Mouse (Mus musculus) left cerebral cortex, adult 9 months (tissue): ENCODE results near the gene Dclk2.
A peak's percentile ranks its signal among the peaks of the same experiment; 100 is the strongest.

ENCODE experiments used
- DNase-seq, 2 experiments: peaks; one replicate each; pipeline ENCODE4 v3.0.0; 2022; ENCODE audit warnings: low spot score in 2 of 2

Dclk2 gene

DNA sequence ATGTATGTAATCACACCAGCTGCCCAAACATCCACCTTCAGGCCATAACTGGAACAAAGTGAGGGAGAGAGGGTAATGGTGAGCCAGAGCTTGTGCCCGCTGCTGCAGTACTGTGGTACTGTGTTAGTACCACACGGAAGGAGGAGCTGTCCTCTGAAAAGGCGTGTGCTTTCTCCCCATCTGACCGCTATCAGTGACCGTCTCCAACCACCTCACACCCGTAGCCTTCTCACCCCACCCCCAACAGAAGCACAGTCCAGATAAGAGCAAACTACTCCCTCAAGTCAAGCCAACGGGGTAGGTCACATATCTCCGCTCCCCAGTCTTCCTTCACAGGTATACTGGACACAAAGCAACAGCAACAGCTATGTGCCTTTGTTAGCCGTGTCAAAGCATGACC, 121.6 kb downstream of the Dclk2 start:
- no peak for DNase-seq

DNA sequence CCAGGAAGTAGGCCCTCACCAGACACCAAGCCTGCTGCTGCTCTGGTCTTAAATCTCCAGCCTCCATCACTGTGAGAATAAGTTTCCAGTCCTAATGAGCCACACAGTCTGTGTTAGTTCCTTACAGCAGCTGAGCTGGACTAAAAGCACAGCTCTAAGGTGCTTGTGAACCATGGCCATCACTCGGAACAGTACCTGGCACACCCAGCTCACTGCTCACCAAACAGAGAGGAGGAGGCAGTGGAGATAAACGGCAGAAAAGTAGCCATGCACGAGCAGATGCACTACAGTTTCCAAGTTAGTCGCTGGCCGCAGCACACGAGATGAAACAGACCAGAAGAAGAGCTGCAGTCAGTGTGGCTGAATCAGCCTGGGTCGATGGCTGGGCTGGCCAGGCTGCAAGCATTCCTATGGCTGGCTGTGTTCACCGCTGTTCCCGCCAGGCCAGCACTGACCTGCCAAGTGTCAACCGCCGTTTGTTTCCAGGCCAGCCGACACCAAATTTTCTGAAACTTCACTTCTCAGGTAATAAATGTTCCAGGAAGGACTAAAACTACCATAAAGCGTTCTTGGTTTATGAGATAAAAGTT, 122.7 kb downstream of the Dclk2 start:
- no peak for DNase-seq

DNA sequence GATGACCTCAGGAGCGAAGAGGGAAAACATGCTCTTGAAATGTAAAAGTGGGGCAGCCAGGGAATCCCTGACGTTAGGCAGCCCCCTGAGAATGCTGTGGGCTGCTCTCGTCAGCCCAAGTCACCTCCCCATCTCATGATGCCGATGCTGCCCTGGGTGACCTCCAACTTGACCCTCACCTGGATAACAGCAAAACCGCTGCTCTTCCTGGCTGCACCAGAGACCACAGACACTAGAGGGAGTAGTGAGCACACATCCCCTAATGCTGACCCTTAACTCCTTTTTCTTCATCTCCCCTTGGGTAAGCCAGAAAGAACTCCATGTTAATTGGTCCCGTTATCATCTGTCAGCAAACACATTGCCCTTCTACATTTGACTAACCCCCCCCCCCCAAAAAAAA, 123.9 kb downstream of the Dclk2 start:
- no peak for DNase-seq

DNA sequence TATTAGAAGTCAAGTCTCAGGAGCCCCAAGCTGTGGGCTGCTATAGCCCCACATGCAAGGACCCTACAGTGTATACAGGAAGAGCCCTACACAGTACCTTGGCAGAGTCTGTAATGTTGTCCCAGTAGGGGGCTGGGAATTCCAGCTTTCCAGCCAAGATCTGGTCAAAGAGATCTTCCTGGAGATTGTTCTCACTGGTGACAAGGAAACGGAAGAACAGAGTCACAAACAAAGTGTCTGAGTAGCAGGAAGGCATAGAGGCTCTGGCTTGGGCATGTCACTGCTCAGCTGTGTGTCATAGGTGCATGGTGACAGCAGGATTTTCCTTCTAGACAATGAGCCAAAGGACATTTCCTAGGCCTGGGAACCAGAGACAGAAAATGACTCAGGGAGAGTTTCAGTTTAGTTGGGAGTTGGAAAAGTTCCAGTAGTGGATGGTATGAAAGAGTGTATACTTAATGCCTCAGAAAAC, 126.9 kb downstream of the Dclk2 start:
- no peak for DNase-seq

DNA sequence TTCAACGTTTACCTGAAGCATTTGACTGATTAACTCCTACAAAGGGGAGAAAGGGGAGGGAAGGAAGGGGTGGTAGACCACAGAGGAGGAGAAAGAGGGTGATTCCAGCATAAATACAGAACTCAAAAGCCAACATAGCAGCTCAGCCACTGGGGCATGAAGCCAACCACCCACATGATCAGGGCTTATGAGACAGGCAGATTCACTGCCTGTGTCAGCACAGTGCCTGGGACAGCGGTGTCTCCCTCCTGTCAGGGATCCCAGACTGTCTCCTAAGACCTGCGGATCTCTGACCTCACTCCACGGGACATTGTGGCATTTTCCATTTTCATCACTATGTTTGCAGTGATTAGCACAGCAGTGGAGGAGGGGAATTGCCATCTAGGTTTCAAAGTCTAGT, 127.4 kb downstream of the Dclk2 start:
- DNase-seq: no peak

DNA sequence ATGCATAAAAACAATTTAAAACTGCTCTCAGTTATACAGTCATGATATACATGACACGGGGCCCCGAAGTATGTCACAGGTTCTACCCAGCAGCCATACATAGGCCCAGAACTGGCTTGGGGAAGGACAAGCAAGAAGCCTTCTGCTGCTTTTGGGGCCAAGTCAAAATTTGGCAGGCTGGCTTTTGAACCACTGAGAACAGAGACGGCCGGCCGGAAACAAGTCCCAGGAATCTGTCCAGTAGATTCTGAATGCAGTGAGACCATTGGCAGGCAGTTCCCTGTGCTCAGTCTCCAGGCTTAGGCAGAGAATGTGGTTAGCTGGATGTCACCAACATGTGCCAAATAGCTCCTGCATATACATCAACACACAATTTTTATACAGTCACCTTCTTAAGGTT, 130.9 kb downstream of the Dclk2 start:
- no peak for DNase-seq

DNA sequence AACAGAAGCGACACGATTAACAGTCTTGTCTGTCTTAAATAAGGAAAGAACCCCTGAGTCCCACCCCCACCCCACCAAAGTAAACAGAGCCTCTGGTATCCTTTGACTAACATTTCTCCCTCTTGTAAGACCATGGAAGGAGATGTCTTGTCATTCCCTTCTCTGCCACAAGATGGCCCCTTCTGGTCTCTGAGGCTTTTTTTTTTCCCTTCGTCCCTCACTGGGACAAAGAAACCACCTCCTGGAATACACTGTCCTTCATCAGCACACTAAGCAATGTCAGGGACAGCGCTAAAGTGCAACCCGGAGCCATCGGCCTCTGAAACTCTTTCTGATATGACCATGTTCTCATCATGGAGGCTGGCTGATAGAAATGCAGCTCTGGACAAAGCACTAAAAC, 131.9 kb downstream of the Dclk2 start:
- DNase-seq: peak in 1 of 2 experiments; percentile 84

DNA sequence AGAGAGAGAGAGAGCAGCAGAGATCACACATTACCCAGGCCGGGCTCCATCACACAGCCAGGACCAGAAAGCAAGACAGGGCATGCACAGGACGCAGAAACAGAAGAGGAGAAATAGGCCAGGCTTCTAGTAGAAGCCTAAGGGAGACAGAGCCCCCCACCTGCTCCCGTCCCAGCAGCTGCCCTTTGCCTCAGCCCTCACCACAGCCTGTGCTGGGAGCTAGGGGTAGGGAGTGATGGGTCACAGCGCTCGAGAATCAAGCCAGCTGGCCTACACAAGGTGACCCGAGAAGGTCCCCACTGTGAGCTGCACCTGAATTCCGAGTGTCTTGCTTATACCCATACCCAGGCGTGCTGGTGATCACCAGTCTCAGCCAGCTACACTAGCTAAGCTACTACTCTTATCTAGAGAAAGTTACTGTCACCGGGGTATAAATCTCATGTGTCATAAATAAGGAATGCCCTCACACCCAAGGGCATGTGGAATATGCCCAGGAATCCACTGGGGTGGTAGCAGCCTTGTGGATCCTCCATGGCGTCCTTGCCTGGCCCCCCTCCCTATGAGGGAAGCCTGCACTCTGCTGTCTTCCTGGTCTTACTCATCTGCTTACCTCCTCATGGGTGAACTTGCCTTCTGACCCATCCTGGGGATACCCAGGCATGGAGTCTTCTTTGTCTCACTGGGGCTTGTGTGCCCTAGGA, 133.1 kb downstream of the Dclk2 start:
- no peak for DNase-seq

DNA sequence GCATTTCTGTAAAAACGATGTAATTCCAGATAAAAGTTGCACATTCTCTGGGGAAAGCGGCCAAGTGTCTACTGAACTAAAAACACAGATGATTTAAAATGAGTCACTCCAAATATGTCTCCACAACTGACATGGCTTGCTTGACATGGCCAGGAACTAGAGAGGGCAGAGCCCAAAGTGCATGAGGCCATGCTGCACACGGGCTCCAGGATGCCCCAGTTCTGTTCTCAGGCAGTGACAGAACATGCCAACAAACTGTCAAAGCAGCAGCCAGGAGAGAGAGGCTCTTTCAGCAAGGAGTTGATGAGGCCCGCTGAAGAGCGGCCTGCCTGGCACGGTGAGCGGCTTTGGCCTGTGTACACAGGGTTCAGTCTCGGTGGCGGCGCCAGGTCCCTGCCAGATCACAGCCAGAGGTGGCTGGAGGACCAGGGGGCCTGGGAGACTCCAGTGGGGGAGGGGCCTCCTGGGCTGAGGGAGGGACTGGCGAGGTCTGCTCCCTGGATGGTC, 133.8 kb downstream of the Dclk2 start:
- peak; percentile 43 to 69 for DNase-seq

DNA sequence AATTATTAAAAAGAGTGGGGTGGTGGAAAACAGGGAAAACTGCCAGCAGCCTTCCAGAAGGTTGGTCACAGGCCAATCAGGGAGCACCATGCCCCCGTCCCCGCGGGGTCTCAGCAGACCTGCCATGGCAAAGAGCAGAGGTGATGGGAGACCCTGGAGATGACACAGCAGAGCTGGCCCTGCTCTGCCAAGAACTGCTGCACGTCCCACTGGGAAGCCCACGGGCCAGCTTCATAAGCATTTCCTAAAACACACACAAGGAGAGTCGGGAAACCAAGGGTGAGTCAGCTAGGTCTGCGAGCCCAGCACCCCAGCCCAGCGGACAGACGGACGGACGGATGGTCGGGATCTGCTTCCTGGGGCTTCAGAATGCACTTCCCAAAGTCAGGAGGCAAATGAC, 134.4 kb downstream of the Dclk2 start:
- no peak for DNase-seq

DNA sequence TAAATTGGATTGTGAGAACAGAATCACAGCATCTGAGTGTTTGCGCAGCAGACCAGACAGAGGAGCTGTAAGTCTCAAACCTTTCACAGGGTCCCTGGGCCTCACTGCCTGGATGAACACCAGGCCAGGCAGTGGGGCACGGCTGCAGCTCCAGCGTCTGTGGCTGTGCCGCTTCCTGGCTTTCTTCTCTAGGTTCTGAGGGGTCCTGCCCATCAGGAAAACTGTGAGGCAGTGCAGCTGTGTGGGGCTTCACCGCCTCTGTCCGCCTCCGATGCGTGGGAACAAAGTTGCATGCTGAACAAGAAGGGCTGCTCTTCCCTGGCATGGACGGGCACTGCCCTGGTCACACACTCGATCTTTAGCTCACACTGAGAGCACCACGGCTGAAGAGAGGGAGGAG, 135.7 kb downstream of the Dclk2 start:
- DNase-seq: no peak

DNA sequence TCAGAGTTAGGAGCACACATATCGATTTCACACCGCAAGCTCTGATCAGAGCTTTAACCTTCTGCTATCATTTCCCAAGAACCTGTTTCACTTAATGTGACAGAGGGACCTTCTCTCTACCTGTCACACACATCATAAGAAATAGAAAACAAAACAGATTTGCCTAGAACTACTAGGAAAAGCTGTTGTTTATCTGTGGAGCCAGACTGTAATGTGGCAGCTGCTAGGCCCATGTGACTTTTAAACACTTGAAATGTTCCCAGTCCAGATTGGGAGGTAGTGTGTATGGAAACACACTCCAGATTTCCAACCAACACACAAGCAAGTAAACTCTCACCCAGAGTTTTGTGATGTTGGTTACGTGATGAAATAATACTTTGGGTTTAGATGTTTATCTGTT, 136.6 kb downstream of the Dclk2 start:
- DNase-seq: no peak

DNA sequence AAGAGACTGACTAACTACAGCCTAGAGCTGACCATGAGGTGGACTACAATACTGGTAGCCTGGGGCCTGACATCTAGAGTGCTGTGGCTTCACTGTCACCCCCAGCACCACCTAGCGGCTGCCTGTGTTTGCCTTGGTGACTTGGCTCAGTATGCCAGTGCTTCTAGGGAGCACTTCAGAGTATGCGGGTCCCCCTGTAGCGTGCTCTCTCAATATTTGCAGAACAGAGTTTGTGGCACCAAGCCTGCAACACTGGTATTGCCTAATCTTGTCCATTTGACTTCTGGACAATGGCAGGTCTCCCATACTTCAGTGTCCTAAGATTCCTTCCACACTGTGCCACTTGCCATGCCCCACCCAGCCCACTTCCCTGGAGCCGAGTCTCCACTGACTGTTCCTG, 140.9 kb downstream of the Dclk2 start:
- DNase-seq: no peak

DNA sequence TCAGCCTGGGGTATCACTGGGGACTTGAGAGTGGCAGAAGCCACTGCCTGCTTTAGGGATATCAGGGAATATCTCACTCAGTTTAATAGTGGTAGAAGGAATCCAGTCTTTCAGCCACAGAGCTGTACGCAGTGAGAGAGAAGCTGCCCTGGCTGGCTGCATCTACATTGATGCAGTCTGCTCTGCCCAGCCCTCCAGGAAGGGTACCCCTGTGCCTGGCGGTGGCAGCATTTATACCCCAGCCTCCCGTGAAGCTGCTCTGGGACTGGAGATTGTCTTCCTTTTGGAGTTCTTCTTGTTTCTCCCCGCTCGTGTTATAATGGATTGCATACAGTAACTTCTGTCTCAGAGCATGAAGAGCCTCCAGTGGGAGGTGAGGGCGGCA, 145.2 kb downstream of the Dclk2 start:
- no peak for DNase-seq

DNA sequence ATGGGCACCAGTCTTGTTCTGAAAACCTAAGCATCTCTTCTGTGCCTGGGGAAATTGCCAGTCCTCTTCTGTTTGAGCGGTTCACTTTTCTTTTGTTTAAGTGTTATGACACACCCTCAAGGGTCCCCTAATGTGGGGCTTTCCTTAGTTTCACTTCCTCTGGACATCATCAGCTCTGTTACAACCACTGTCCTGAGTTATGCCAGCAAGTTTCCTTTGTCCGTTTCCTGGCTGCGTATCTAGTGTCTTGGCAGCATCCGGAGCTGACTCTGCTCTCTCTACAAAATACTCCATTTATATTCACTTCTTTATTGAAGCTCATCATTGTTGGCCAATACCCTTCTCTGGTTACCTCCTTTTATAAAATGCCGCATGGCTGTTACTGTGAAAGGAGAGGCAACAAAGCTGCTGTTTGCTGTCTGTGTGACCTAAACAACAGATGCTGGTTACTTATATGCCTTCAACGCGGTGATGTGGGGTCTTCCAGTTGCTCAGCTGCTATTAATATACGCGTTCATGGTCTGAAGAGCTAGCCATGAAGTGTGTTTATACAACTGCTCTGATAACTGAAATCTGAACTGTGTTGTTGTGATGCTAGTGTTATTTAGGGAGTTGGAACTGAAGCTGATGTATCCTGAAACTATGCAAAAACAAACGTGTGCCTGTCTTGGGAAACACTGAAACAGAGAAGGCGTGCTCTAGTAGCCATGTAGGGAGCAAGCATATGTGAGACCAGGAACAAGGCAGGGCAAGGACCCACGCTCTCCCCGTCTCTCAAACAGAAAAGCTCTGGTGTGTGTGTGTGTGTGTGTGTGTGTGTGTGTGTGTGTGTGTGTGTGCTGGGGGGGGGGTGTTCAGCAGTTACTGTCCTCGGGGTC, 145.8 kb downstream of the Dclk2 start:
- no peak for DNase-seq

DNA sequence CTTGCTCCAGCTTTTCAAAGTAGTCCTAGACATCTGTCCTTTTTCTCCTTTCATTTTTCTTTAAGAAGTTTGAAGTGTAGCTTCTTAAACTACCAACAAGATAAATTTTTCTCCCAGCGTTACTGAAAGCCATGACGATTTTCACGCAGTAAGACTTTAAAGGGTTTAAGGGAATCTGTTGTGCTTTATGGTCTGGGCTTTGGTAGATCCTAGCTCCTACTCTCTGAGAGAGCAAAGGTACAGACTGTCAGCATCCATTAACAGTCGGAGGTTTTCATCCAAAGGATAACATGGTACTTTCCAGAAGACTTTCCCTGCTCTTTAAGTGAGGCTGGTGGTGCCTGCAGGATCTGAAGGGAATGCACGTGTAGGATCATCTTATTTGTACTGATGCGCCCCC, 151.7 kb downstream of the Dclk2 start:
- DNase-seq: no peak

DNA sequence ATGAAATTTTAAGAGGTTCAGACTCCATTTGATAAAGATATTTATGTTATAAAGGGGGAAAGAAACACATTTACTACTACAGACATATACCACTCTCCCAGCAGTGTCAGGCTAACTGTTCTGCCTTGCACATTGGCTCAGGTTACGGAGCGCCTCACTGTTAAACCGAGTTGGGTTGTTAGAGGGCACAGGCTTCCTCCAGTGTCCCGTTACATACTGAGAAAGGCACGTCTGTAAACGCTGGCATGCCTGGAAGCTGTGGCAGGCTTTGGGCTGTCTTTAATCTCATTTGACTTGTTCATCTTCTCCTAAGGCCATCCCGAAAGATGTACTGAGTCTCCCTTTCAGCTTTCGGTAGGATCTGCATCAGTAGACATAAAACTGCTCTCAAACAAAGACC, 152.1 kb downstream of the Dclk2 start:
- no peak for DNase-seq

DNA sequence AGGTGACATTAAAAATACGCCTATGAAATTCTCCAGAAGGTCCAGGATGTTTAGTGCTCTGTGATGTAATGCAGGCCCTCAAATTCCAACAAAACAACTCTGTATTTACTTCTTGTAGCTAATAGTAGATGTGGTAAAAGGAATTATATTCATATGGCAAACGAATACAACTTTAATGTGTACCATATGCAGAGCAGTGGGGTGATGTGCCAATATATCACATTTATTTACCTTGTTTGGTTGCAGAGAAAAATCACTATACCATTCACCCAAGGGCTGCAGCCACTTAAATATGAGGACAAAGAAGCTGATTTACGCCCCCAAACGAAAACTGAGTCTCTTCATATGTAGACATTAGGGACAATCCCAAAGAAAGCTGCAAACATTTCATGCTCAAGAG, 158.2 kb downstream of the Dclk2 start:
- no peak for DNase-seq

DNA sequence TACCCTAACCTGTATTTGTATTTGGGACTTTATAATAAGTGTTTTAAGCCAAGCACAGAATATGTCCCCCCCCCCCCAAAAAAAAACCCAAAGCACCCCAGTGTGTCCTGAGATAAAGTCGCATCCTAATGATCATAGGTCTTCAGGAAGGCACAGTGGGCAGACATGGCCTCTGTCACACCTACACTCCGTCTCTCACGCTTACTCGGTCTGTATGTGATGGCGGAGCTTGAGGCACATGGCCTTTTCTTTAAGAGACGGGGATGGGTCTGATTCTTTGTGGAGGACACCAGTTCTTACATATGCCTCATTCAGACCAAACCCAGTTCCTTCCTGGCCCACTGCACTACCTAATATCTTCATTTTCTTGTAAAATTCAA, 158.6 kb downstream of the Dclk2 start:
- no peak for DNase-seq

DNA sequence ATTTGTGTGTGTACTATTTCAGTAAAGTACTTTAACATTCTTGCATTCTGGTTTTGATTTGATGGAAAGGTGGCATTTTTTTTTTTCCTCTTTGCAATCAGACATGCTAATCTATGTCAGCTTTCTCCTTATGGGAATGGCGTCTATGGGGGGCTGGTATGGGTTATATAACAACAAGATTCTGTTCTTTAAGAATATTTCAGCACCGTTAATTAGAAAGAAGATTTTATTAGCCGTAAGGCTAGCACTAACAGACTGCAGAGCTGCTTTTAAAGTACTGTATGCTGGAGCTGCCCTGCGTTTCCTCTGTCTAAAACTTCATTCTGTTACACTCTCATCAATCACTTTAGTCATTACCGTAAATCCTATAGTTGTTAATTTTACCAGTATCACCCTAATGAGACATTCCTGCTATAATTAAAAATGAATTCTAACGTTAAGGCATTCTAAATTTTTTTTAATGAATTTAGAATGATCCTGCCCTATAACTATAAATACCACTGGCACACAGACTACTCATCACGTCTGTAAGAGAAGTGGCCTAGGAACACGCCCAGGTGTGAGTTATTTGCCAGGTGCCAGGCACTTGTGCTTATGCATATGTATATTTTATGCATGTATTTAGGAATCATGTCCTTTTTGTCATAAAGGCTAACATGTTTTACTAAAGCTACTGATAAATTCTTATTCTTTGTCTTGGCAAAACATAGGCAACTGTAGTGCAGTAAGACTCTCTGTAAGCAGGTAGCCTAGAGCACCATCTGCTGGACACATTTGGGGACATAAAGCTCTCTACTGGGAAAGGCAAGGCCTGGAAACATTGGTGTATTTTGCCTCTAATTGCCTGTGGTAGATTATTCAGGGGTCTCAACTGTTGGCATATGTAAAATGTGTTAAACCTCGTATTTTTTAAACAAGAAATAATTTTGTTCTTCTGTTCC, 159.3 kb downstream of the Dclk2 start:
- peak in 1 of 2 experiments; percentile 90 for DNase-seq

DNA sequence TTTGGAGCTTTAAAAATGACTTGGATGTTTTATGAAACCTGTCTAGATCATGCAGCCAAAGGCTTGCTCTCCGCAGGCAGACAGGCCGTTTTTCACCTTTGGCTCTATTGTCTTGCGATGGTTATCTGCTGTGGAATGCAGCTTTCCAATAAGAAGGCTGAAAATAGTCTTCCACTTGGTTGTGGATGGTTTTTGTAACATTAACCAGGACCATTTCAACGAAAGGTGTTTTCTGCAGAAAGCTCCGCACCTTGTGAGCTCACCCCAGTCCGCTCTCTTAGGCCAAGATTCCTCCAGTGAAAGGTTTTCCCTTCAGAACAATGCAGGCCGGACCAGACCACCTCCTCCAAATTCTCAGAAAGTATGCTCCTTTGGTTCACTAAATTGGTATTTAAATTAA, 160.2 kb downstream of the Dclk2 start:
- DNase-seq: no peak

DNA sequence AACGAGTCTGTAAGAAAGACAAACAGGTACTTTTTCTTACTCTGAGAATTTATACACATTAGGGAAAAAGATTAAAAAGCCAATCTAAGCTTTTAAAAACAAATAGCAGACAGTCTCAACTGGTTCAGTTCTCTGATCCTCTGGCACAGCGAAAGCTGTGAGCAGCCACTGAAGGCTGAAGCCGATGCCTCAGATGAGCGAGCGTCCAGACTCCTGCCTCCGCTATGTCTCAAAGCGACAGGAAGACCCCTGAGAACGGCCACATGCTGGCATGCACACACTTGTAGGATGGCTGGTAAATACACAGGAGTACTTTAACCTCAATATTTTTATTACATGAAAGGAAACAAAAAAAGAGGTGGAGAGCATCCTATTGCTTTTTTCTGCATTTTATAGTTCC, 160.8 kb downstream of the Dclk2 start:
- no peak for DNase-seq
